Mouse (Mus musculus): ENCODE data around the gene Hspb8. TPM values are rescaled to one million over a fixed set of nuclear protein-coding genes. Genes with fewer than 3 reads are reported as not detected.
"Not testable (repeated sequence)": the region's sequence is repeated elsewhere in the genome, so short reads cannot be mapped to it uniquely, and the experiment has no call there.

Gene Hspb8
- total RNA-seq, 4 experiments from 2014 or later, result 111 to 179 (median 142) TPM

- DNase-seq, result no peak
Observed at GRCm38 (mm10) chr5:116432871-116433270, 10.2 kb upstream of the Hspb8 start.

DNA sequence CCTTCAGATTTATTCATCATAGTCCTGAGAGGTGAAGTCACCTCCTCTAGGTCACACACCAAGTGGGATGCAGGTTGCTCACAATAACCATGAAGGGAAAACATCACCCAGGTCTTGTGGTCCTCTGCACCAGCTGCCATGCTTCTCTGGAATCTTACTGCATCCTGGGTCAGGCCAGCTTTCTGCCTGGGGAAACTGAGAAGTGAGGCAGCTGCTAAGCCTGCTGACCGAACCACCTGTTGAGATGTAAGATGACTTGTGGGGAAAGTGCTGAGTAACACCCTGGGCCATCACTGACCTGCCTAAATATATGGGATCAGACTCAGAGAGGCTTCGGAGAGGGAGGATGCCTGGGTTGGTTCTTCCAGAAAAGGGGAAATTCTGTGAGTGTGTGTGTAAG, 4.0 kb upstream of the Hspb8 start:
- no peak for DNase-seq

- not testable (repeated sequence) for DNase-seq
Observed at GRCm38 (mm10) chr5:116425709-116426108, 3.0 kb upstream of the Hspb8 start.

GRCm38 (mm10) chr5:116425273-116425672, 2.6 kb upstream of the Hspb8 start:
- DNase-seq, result no peak

DNA sequence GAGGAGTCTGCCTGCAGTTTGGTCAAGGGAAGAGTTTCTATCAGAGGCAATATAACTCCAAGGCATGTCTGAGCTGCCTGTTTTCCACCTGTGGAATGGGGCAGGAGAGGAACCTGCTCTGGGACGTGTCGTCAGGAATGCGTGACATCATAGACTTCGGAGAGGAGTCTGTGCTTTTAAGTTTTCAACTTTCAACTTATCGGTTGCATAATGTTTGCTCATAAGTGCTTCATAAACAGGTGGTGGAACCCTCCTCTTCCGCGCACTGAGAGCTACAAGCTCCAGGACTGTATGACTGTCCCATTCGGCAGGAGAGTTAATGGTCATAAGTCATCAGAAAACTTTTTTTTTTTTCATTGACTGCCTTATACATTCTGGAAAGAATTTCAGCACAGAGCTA, 1.1 kb upstream of the Hspb8 start:
- no peak for DNase-seq

GRCm38 (mm10) chr5:116421791-116422481, 728 bp downstream of the Hspb8 start:
- no peak for DNase-seq

DNA sequence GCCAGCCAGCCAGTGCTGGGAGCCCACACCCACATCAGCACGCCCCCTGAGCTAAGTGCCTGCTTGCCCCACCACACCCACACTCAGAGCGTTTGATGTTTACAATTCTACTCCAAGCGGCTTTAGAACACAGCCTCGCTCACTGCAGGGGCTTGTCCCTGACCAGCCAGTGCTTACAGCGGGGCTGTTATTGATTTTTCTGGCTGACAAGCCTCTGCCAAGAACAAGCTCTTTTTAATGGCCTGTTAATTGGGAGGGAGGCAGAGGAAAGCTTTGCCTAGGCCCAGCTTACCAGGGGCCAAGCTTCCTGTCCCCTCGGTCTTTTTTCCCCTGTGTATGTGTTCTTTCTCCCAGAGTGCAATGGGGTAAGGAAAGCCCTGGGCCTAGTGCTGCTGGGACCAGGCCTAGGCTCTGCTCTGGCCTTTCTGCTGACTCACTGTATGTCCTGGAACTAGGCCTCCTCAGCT, 1.9 kb downstream of the Hspb8 start:
- DNase-seq, result no peak

- DNase-seq, result no peak
Observed at GRCm38 (mm10) chr5:116420213-116420612, 2.5 kb downstream of the Hspb8 start.

DNA sequence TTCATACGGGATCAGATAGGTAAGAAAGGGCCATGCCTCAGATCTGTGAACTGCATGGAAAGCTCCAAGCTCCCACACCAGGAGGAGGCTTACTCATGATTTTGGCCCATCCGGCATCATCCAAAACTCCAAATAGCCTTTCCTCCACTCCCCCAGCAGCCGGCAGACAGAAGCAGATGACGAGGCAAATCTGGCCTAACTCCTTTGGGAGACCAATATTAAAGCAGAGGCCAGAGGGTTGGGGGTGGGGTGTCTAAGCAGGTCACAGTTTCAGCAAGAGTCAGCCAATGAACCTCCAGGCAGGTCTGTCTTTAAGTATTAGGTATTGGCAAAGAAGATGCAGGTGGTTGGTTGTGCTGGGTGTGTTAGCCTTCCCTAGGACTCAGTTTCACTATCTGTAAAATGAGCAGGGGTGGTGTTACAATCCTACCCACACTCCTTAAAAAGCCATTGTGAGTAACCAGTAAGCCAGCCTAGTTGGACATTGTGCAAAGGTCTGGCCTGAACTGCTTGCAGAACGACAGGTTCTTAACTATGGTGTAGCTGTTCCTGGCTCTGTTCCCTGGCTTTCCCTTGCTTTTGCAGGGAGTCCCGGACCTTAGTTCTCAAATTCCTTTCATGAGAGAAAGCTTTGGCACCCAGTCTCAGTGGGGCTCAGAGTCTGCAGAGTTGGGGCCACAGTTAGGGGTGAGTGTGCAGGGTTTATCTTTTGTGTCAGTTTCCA, 3.2 kb downstream of the Hspb8 start:
- no peak for DNase-seq

GRCm38 (mm10) chr5:116416208-116416607, 6.5 kb downstream of the Hspb8 start:
- no peak for DNase-seq

- DNase-seq, result no peak
Observed at GRCm38 (mm10) chr5:116409689-116410590, 12.7 kb downstream of the Hspb8 start.

DNA sequence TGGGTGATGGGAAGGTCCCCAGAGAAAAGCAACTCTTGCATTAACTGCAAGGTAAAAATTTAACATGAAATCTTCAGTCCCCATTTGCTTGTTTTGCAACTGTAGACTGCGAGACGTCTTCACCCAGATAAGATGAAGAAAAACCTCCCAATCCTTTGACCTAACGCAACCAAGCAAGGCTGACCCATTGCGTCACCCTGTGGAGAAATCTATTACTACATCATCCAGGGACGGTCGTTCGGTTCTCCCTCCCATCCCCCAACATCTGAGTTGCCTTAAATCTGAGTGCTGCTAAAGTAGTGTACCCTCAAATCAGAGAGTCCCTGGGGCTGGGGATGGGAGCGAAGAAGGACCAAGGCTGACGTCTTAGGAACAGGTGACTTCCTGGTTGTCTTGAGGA, 13.7 kb downstream of the Hspb8 start:
- no peak for DNase-seq

DNA sequence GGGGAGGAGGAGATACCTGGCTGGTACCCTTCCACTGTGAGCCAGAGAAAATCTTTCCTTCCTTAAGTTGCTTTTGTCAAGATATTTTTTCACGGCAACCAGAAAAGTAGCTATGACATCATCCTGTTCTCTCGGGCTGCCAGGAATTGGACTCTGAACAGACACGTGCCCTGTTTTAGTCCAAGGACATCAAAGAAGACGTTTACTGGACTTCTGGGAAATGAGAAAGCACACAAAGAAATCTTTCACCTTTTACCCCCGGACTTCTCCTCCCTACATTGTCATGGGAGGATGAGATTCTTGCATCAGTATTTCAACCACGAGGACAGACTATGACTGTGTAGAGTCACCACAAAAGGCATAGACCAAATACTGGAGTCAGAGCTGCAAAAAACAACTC, 14.7 kb downstream of the Hspb8 start:
- no peak for DNase-seq

- no peak for DNase-seq
Observed at GRCm38 (mm10) chr5:116407321-116407720, 15.3 kb downstream of the Hspb8 start.

- DNase-seq, result no peak
Observed at GRCm38 (mm10) chr5:116406507-116406906, 16.2 kb downstream of the Hspb8 start.

- no peak for DNase-seq
Observed at GRCm38 (mm10) chr5:116405934-116406333, 16.7 kb downstream of the Hspb8 start.

DNA sequence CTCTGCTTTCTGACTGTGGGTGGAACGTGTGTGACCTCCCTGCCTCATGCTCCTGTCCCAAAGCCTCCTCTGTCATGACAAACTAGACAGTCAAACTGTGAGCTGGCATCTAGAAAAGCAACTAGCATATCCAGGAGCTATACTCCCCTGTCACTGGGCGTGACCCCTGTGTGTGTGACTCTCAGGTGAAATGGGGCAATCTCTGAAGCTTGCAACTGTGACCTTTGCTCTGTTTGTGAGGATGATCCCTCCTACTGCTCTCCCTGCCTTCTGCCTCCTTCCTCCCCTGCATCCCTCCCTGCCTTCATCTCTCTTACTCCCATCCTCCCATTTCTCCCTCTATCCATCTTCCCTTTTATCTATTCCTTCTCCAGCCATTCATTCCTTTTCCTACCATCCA, 18.6 kb downstream of the Hspb8 start:
- no peak for DNase-seq

GRCm38 (mm10) chr5:116400801-116401200, 21.9 kb downstream of the Hspb8 start:
- no peak for DNase-seq

DNA sequence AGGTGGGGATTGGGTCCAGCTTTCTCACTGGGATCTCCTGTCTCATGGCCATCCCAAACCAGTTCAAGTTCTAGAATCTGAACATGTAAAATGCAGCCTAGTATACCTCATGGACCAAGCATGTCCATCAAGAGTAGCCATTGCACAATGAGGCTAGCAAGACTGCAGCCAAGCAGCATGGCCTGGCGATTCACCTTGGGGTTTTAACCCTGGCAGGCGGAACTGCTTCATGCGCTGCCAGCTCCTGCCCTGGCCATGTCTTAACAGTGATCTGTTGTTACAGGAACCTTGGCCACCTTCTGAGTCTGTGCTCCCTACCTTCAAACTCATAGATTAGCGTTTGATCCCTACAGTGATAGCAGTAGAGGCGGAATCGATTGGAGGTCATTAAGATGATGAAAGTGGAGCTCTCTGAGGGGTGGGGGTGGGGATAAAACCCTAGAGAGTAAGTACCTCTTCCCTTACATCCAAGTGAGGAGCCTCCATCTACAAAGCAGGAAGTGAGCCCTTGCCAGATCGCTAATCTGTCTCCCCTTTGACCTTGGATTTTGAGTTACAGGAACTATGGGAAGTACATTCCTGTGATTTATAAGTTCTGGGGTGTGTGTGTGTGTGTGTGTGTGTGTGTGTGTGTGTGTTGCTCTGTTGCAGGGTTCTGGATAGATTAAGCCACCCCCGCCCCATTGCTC, 22.5 kb downstream of the Hspb8 start:
- DNase-seq, result peak; percentile 72

GRCm38 (mm10) chr5:116396104-116396503, 26.6 kb downstream of the Hspb8 start:
- DNase-seq, result no peak

DNA sequence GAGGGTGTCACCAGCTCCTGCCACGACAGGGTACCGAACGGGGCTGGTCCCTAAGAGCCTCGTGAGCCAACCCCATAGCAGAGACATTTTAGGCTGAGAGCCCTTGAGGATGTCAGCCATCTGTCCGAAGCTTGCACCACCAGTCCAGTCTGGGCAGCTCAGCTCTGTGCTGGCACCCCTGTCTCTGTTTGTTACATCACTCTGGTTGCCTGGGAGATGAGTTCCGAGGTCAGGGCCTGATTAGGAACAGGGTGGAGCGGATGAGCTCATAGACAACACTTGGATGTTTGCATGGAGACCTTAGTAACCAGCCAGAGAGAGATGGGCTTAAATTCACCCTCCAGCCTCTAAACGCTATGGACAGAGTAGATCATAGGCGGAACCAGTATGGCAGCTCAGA, 30.1 kb downstream of the Hspb8 start:
- peak; percentile 86 for DNase-seq

DNA sequence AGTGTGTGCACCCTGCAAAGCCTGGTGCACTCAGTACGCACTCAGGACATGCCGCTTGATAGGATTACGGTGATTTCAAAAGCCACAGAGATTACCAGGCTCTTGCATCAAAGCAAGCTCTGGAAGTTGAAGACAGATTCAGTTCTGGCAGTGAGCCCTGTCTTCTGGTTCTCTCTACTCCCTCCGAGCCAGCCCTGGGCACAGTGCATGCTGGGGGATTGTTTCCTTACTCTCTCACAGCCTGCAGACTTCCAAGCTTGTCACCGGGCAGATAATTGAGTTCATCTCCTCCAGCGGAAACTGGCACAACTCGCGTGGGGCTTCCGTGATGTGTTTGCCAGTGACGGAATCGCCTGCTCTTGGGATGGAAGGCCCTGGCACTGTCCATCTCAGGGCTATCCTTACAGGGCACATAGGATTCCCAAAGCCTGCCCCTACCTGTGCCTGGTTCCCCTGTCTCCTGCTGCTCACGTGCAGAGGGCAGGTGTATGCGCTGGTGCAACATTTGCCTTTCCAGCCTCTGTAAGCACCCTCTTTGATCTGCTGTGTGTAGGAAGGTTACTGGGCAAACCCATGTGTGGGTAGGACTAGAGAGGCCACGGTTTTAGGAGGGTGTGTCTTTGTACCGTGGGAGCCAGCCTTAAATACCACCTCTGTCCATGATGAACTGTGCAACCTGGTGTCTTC, 32.7 kb downstream of the Hspb8 start:
- peak; percentile 64 for DNase-seq

Data from adrenal gland, adult 8-10 months (tissue).